Mouse (Mus musculus) midbrain, postnatal 0 days (tissue): ENCODE measurements around the gene Ugt1a8. TPM values are rescaled to one million over a fixed set of nuclear protein-coding genes. Genes with fewer than 3 reads are reported as not detected.
"Not testable (repeated sequence)": the region's sequence is repeated elsewhere in the genome, so short reads cannot be mapped to it uniquely, and the experiment has no call there.

Experiments
- ATAC-seq: fragments of 200-750 bp; cut with Nextera tagmentation; 2 replicates; pipeline ENCODE4 v1.8.0; 2017; ENCODE audit warnings: moderate number of reproducible peaks, mild to moderate bottlenecking, moderate TSS enrichment, moderate library complexity; ENCODE audit not compliant: low FRiP score
- DNase-seq: peaks from one replicate; pipeline ENCODE4 v3.0.0-alpha.2; 2015; ENCODE audit warnings: low spot score
- H3K27ac ChIP-seq: fragments of 300-500 bp; sonication (generic); 2 replicates; pipeline ENCODE4 v1.5.1; 2014; ENCODE audit warnings: low read depth, mild to moderate bottlenecking, low read length, mixed read lengths
- H3K27me3 ChIP-seq: fragments of 300-500 bp; sonication (generic); 2 replicates; pipeline ENCODE4 v1.6.1; 2014; ENCODE audit warnings: low read length, control low read depth, mixed read lengths; ENCODE audit not compliant: insufficient read depth
- H3K36me3 ChIP-seq: fragments of 300-500 bp; sonication (generic); 2 replicates; pipeline ENCODE4 v1.6.1; 2014; ENCODE audit warnings: low read length, control low read depth, mixed read lengths; ENCODE audit not compliant: insufficient read depth
- H3K4me1 ChIP-seq: fragments of 300-500 bp; sonication (generic); 2 replicates; pipeline ENCODE4 v1.6.1; 2014; ENCODE audit warnings: mild to moderate bottlenecking, control low read depth, antibody characterized with exemption, low read length, mixed read lengths; ENCODE audit not compliant: insufficient read depth
- H3K4me2 ChIP-seq: fragments of 300-500 bp; sonication (generic); 2 replicates; pipeline ENCODE4 v1.6.1; 2014; ENCODE audit warnings: low read depth, mild to moderate bottlenecking, low read length, mixed read lengths; ENCODE audit not compliant: poor library complexity, severe bottlenecking
- H3K4me3 ChIP-seq: fragments of 300-500 bp; sonication (generic); 2 replicates; pipeline ENCODE4 v1.5.1; 2014; ENCODE audit warnings: low read depth, mild to moderate bottlenecking, low read length, moderate library complexity
- H3K9ac ChIP-seq: fragments of 300-500 bp; sonication (generic); replicated peaks from 2 replicates; pipeline ENCODE4 v1.6.1; 2014; ENCODE audit warnings: mild to moderate bottlenecking, low read length, moderate library complexity, mixed read lengths; ENCODE audit not compliant: poor library complexity, severe bottlenecking
- H3K9me3 ChIP-seq: fragments of 300-500 bp; sonication (generic); 2 replicates; pipeline ENCODE4 v1.6.1; 2016; ENCODE audit warnings: low read length, control low read depth
- CTCF ChIP-seq: IDR thresholded peaks from 2 replicates; pipeline ENCODE4 v1.5.1; 2016; ENCODE audit warnings: antibody characterized with exemption, mild to moderate bottlenecking
- WGBS: fragments of 180-500 bp; shearing (Covaris S2); extraction: QIAGEN DNeasy Blood & Tissue Kit; methylation state at CpG from one replicate; pipeline ENCODE4 v1.1.7; 2014; 5-methylcytosine and 5-hydroxymethylcytosine counted together
- polyA plus RNA-seq: library from polyadenylated mRNA; unstranded; fragments of >200 nt; fragmentation: Nextera tagmentation; extraction: Ambion mirVana; gene quantifications from 2 replicates; pipeline ENCODE4 v1.2.1, GENCODE M21; 2015
- total RNA-seq: library from RNA; depleted of rRNA; stranded (reverse); fragments of >200 nt; gene quantifications from 2 replicates; pipeline ENCODE4 v1.2.3, GENCODE M21; 2014; rRNA removed

The Ugt1a8 gene
- total RNA-seq (not detected in 2 replicates), polyA plus RNA-seq (not detected in 2 replicates)

- 77% methylated on average over 3 of the region's 3 CpGs for WGBS
- H3K36me3 ChIP-seq, result no peaks in the 10 kb centered on the region
- no peak within 1 kb of the TSS for H3K4me2 ChIP-seq
- no peaks in the 10 kb centered on the region for H3K9me3 ChIP-seq
- H3K9ac ChIP-seq, result no peak within 1 kb of the TSS
- no peak for ATAC-seq
- no peak within 1 kb of the TSS for H3K4me3 ChIP-seq
- TF ChIP-seq CTCF, result no peak
- no peaks in the 10 kb centered on the region for H3K27me3 ChIP-seq
- DNase-seq, result no peak
- H3K27ac ChIP-seq, result no peak within 1 kb of the TSS
- no peaks in the 10 kb centered on the region for H3K4me1 ChIP-seq
Observed at GRCm38 (mm10) chr1:88087513-88087912, at the start of gene Ugt1a8. Gene Ugt1a8 (plus strand): TSS chr1:88087813.

- ATAC-seq, result not testable (repeated sequence)
Observed at GRCm38 (mm10) chr1:88043044-88043443, 44.6 kb upstream of the Ugt1a8 start.

GRCm38 (mm10) chr1:88044832-88045437 is 42.7 kb upstream of the Ugt1a8 start:
- not testable (repeated sequence) for H3K4me2 ChIP-seq, H3K27me3 ChIP-seq, H3K36me3 ChIP-seq, H3K4me3 ChIP-seq, H3K27ac ChIP-seq, DNase-seq, H3K4me1 ChIP-seq, ATAC-seq, H3K9me3 ChIP-seq, H3K9ac ChIP-seq
- 83% methylated on average over 3 of the region's 5 CpGs for WGBS

More at GRCm38 (mm10) chr1:88043044-88043443, 44.6 kb upstream of the Ugt1a8 start:
- not testable (repeated sequence) for H3K27ac ChIP-seq, H3K4me1 ChIP-seq, H3K4me2 ChIP-seq, H3K9me3 ChIP-seq, DNase-seq, H3K9ac ChIP-seq, H3K27me3 ChIP-seq, H3K36me3 ChIP-seq, H3K4me3 ChIP-seq
- WGBS, result 43% methylated on average over 1 of the region's 2 CpGs

GRCm38 (mm10) chr1:88047408-88047807 is 40.2 kb upstream of the Ugt1a8 start:
- DNase-seq, H3K9ac ChIP-seq, H3K27ac ChIP-seq, H3K4me3 ChIP-seq, H3K4me2 ChIP-seq, ATAC-seq, H3K9me3 ChIP-seq, H3K4me1 ChIP-seq, H3K36me3 ChIP-seq, H3K27me3 ChIP-seq: not testable (repeated sequence)
- WGBS, result 84% methylated on average over 2 of the region's 2 CpGs

GRCm38 (mm10) chr1:88055088-88055487 is 32.5 kb upstream of the Ugt1a8 start, which contains the start of gene Ugt1a10:
Gene Ugt1a10 (plus strand): TSS chr1:88055388.
- no peaks in the 10 kb centered on the region for H3K4me1 ChIP-seq
- ATAC-seq, result no peak

GRCm38 (mm10) chr1:88066472-88067102 is 21.0 kb upstream of the Ugt1a8 start:
- not testable (repeated sequence) for DNase-seq, H3K27ac ChIP-seq, H3K36me3 ChIP-seq, H3K4me1 ChIP-seq, H3K27me3 ChIP-seq, H3K4me2 ChIP-seq, H3K4me3 ChIP-seq, H3K9me3 ChIP-seq, H3K9ac ChIP-seq, ATAC-seq
- whole genome bisulfite sequencing, result 38% methylated on average over 1 of the region's 2 CpGs

More at GRCm38 (mm10) chr1:88055088-88055487, 32.5 kb upstream of the Ugt1a8 start, which contains the start of gene Ugt1a10:
- Histone ChIP-seq H3K27me3 (no peaks in the 10 kb centered on the region), H3K4me3 (no peak within 1 kb of the TSS), H3K9me3 (no peaks in the 10 kb centered on the region), H3K4me2 (no peak within 1 kb of the TSS), H3K9ac (no peak within 1 kb of the TSS), H3K36me3 (no peaks in the 10 kb centered on the region), H3K27ac (no peak within 1 kb of the TSS)
- WGBS, result 88% methylated on average over 1 of the region's 1 CpGs
- DNase-seq, result no peak
- no peak for TF ChIP-seq CTCF
